Mouse (Mus musculus) cerebellum, adult 8-10 months (tissue): ENCODE measurements at regions not wholly inside any gene's neighbourhood (a gene's known extent, or its start where the extent isn't known, plus 50 kb on each side); places are given as distances from the start of the nearest gene placed in this dataset.

Experiments used
- DNase-seq: peaks from one replicate; pipeline ENCODE4 v3.0.0; 2022

GRCm38 (mm10) chr7:137751151-137751859 lies 313.9 kb downstream of the Glrx3 start:
- DNase-seq = no peak

- DNase-seq = no peak
Measured at GRCm38 (mm10) chr7:137765961-137766360, 328.5 kb downstream of the Glrx3 start.

GRCm38 (mm10) chr7:137766721-137767120 lies 329.3 kb downstream of the Glrx3 start:
- no peak for DNase-seq

GRCm38 (mm10) chr7:137773051-137773964 lies 335.9 kb downstream of the Glrx3 start:
- DNase-seq = no peak

GRCm38 (mm10) chr7:137773965-137774310 lies 336.5 kb downstream of the Glrx3 start:
- DNase-seq = no peak

GRCm38 (mm10) chr7:137783954-137784353 lies 346.5 kb downstream of the Glrx3 start:
- no peak for DNase-seq

GRCm38 (mm10) chr7:137805361-137805760 lies 367.9 kb downstream of the Glrx3 start:
- no peak for DNase-seq

GRCm38 (mm10) chr7:137812839-137813238 lies 375.4 kb downstream of the Glrx3 start:
- DNase-seq = no peak

- no peak for DNase-seq
Measured at GRCm38 (mm10) chr7:137840520-137840919, 403.1 kb downstream of the Glrx3 start.

GRCm38 (mm10) chr7:137841044-137841443 lies 403.6 kb downstream of the Glrx3 start:
- no peak for DNase-seq

GRCm38 (mm10) chr7:137841456-137842100 lies 404.2 kb downstream of the Glrx3 start:
- DNase-seq = no peak

GRCm38 (mm10) chr7:137847856-137848255 lies 410.4 kb downstream of the Glrx3 start:
- no peak for DNase-seq

- DNase-seq = no peak
Measured at GRCm38 (mm10) chr7:137851061-137851460, 413.6 kb downstream of the Glrx3 start.

GRCm38 (mm10) chr7:137859681-137860080 lies 422.3 kb downstream of the Glrx3 start:
- DNase-seq = no peak

- DNase-seq = no peak
Measured at GRCm38 (mm10) chr7:137860520-137860919, 423.1 kb downstream of the Glrx3 start.

- no peak for DNase-seq
Measured at GRCm38 (mm10) chr7:137864912-137865311, 427.5 kb downstream of the Glrx3 start.

GRCm38 (mm10) chr7:137865457-137865856 lies 428.0 kb downstream of the Glrx3 start:
- no peak for DNase-seq

GRCm38 (mm10) chr7:137866880-137867279 lies 429.5 kb downstream of the Glrx3 start:
- DNase-seq = no peak

GRCm38 (mm10) chr7:137868501-137868900 lies 431.1 kb downstream of the Glrx3 start:
- DNase-seq = peak; percentile 2

GRCm38 (mm10) chr7:137875306-137875705 lies 437.9 kb downstream of the Glrx3 start:
- no peak for DNase-seq

GRCm38 (mm10) chr7:137879296-137879695 lies 441.9 kb downstream of the Glrx3 start:
- no peak for DNase-seq

GRCm38 (mm10) chr7:137882876-137883275 lies 445.5 kb downstream of the Glrx3 start:
- no peak for DNase-seq

GRCm38 (mm10) chr7:137883701-137884100 lies 446.3 kb downstream of the Glrx3 start:
- DNase-seq = no peak

- no peak for DNase-seq
Measured at GRCm38 (mm10) chr7:137885146-137885545, 447.7 kb downstream of the Glrx3 start.
